Comparison of ENCODE assay signal across 11 mouse cellular contexts in genomic region chr2:13357885-13358552, GRCm38 (mm10).
DNase-seq lines count a peak whose midpoint lies in the region; ATAC-seq and TF ChIP-seq lines count a peak whose summit lies in the region.
"Had no signal": no experiment of that assay in that cellular context is flagged by ENCODE, and none has a peak within 500 bp of the region (broad histone marks: within the 10 kb centered on the region; RNA-seq: fewer than 3 reads in every experiment).

No protein-coding gene starts in this region.

- no peak overlapping the region for H3K9ac ChIP-seq in embryonic facial prominence, embryonic 13.5 days
- H3K9ac ChIP-seq in lung, embryonic 15.5 days: no peak overlapping the region
- no peak overlapping the region for H3K9ac ChIP-seq in stomach, postnatal 0 days (ENCODE audit: low read length)
- no peak overlapping the region for H3K9ac ChIP-seq in liver, postnatal 0 days (replicated peaks)
- H3K9ac ChIP-seq: heart, embryonic 15.5 days had no signal

- DNase-seq in embryonic facial prominence, embryonic 10.5 days (ENCODE audit: low spot score): no peak
- peak; percentile 19 to 33 for DNase-seq in lung, adult 18-20 months
- DNase-seq in lung, adult 2 months: no peak
- DNase-seq in stomach, postnatal 0 days (ENCODE audit: low spot score): peak; percentile 17
- no peak for DNase-seq in right cerebral cortex, postnatal 4 days
- no peak for DNase-seq in liver, postnatal 0 days
- DNase-seq: cerebellum, adult 8-10 months; kidney, postnatal 14 days had no signal

- no peak for TF ChIP-seq CTCF in lung, adult 2 months (IDR thresholded peaks at IDR 0.05; ENCODE audit: insufficient read depth, low read length)
- TF ChIP-seq CTCF in stomach, postnatal 0 days (IDR thresholded peaks at IDR 0.05; ENCODE audit: low read depth): no peak
- TF ChIP-seq CTCF in liver, postnatal 0 days (IDR thresholded peaks at IDR 0.05; ENCODE audit: low read depth): no peak

- no peak overlapping the region for H3K4me2 ChIP-seq in embryonic facial prominence, embryonic 13.5 days
- H3K4me2 ChIP-seq in lung, embryonic 15.5 days: no peak overlapping the region
- H3K4me2 ChIP-seq in stomach, postnatal 0 days (replicated peaks; ENCODE audit: low read depth): no peak overlapping the region
- H3K4me2 ChIP-seq in liver, postnatal 0 days (ENCODE audit: low read depth, low read length): no peak overlapping the region
- H3K4me2 ChIP-seq: heart, embryonic 15.5 days had no signal

- no peak overlapping the region for H3K4me3 ChIP-seq in embryonic facial prominence, embryonic 13.5 days
- H3K4me3 ChIP-seq in embryonic facial prominence, embryonic 10.5 days: no peak overlapping the region
- no peak overlapping the region for H3K4me3 ChIP-seq in lung, adult 2 months (replicated peaks; ENCODE audit: extremely low read depth, low read depth, low read length)
- H3K4me3 ChIP-seq in lung, embryonic 15.5 days: no peak overlapping the region
- no peak overlapping the region for H3K4me3 ChIP-seq in stomach, postnatal 0 days (ENCODE audit: low read depth, low read length)
- H3K4me3 ChIP-seq in liver, postnatal 0 days (ENCODE audit: low read depth, low read length): no peak overlapping the region
- H3K4me3 ChIP-seq: heart, embryonic 15.5 days had no signal

- H3K9me3 ChIP-seq in embryonic facial prominence, embryonic 13.5 days: no peaks in the 10 kb centered on the region
- H3K9me3 ChIP-seq in embryonic facial prominence, embryonic 10.5 days: no peaks in the 10 kb centered on the region
- no peaks in the 10 kb centered on the region for H3K9me3 ChIP-seq in lung, embryonic 15.5 days
- no peaks in the 10 kb centered on the region for H3K9me3 ChIP-seq in stomach, postnatal 0 days (ENCODE audit: control insufficient read depth, low read length)
- no peaks in the 10 kb centered on the region for H3K9me3 ChIP-seq in liver, postnatal 0 days (ENCODE audit: low read length)
- H3K9me3 ChIP-seq: heart, embryonic 15.5 days had no signal

- ATAC-seq in embryonic facial prominence, embryonic 13.5 days (ENCODE audit: insufficient number of reproducible peaks, insufficient read depth, low FRiP score, low TSS enrichment, low read depth): no peak
- ATAC-seq in lung, embryonic 15.5 days (ENCODE audit: borderline replicate concordance, extremely low read depth, low FRiP score, low TSS enrichment): peak; percentile 57; the same call in 1 of the 2 replicates
- no peak for ATAC-seq in stomach, postnatal 0 days (ENCODE audit: low FRiP score, low TSS enrichment)
- ATAC-seq in liver, postnatal 0 days: no peak

- WGBS in embryonic facial prominence, embryonic 13.5 days: 50% methylated on average over 7 of the region's 7 CpGs
- 78% methylated on average over 7 of the region's 7 CpGs for WGBS in embryonic facial prominence, embryonic 10.5 days
- 56% methylated on average over 7 of the region's 7 CpGs for WGBS in lung, adult 2 months
- 48% methylated on average over 7 of the region's 7 CpGs for WGBS in lung, embryonic 15.5 days
- 47% methylated on average over 7 of the region's 7 CpGs for WGBS in stomach, postnatal 0 days
- WGBS in liver, postnatal 0 days (ENCODE audit: insufficient replicate concordance): 59% methylated on average over 7 of the region's 7 CpGs

- H3K4me1 ChIP-seq in embryonic facial prominence, embryonic 13.5 days: peaks cover 10% of the 10 kb centered on the region
- H3K4me1 ChIP-seq in embryonic facial prominence, embryonic 10.5 days: no peaks in the 10 kb centered on the region
- H3K4me1 ChIP-seq in lung, adult 2 months (ENCODE audit: control insufficient read depth, insufficient read depth, low read length): peaks cover 2% of the 10 kb centered on the region; the same call in 1 of the 2 replicates
- peaks cover 12% of the 10 kb centered on the region for H3K4me1 ChIP-seq in lung, embryonic 15.5 days
- no peaks in the 10 kb centered on the region for H3K4me1 ChIP-seq in stomach, postnatal 0 days (replicated peaks; ENCODE audit: control insufficient read depth, insufficient read depth)
- H3K4me1 ChIP-seq in liver, postnatal 0 days (ENCODE audit: insufficient read depth): no peaks in the 10 kb centered on the region
- H3K4me1 ChIP-seq: heart, embryonic 15.5 days had no signal

- no peaks in the 10 kb centered on the region for H3K36me3 ChIP-seq in embryonic facial prominence, embryonic 13.5 days
- H3K36me3 ChIP-seq in embryonic facial prominence, embryonic 10.5 days (replicated peaks): no peaks in the 10 kb centered on the region
- no peaks in the 10 kb centered on the region for H3K36me3 ChIP-seq in lung, embryonic 15.5 days
- H3K36me3 ChIP-seq in stomach, postnatal 0 days (ENCODE audit: control insufficient read depth, insufficient read depth, low read length): no peaks in the 10 kb centered on the region
- no peaks in the 10 kb centered on the region for H3K36me3 ChIP-seq in liver, postnatal 0 days (replicated peaks; ENCODE audit: insufficient read depth, low read length)
- H3K36me3 ChIP-seq: heart, embryonic 15.5 days had no signal

- no peak for TF ChIP-seq POLR2A in lung, adult 2 months (IDR thresholded peaks at IDR 0.05; ENCODE audit: borderline replicate concordance, extremely low read depth, low read depth, low read length)

- 0 out of 2 replicates have a peak overlapping the region, but pooled peaks have one; percentile 19 for H3K27ac ChIP-seq in embryonic facial prominence, embryonic 13.5 days
- no peak overlapping the region for H3K27ac ChIP-seq in embryonic facial prominence, embryonic 10.5 days (replicated peaks)
- no peak overlapping the region for H3K27ac ChIP-seq in lung, embryonic 15.5 days
- H3K27ac ChIP-seq in stomach, postnatal 0 days (replicated peaks): no peak overlapping the region
- no peak overlapping the region for H3K27ac ChIP-seq in liver, postnatal 0 days (ENCODE audit: low read depth)
- H3K27ac ChIP-seq: heart, embryonic 15.5 days had no signal

- no peak for TF ChIP-seq EP300 in stomach, postnatal 0 days (optimal IDR thresholded peaks at IDR 0.05)
- TF ChIP-seq EP300 in liver, postnatal 0 days (IDR thresholded peaks at IDR 0.05; ENCODE audit: low read depth): no peak

- H3K27me3 ChIP-seq in embryonic facial prominence, embryonic 13.5 days: no peaks in the 10 kb centered on the region
- no peaks in the 10 kb centered on the region for H3K27me3 ChIP-seq in embryonic facial prominence, embryonic 10.5 days (replicated peaks; ENCODE audit: low read depth, poor library complexity, severe bottlenecking)
- no peaks in the 10 kb centered on the region for H3K27me3 ChIP-seq in lung, embryonic 15.5 days
- no peaks in the 10 kb centered on the region for H3K27me3 ChIP-seq in stomach, postnatal 0 days (ENCODE audit: control insufficient read depth, insufficient read depth, low read length)
- no peaks in the 10 kb centered on the region for H3K27me3 ChIP-seq in liver, postnatal 0 days (ENCODE audit: insufficient read depth, low read length)
- H3K27me3 ChIP-seq: heart, embryonic 15.5 days had no signal

Comparison
In these comparisons a context has a peak if more than half of its experiments do, and no peak if none do; other contexts are left out.
1. DNase-seq: peak in lung, adult 18-20 months (2 of 2) and stomach, postnatal 0 days (single experiment); none in embryonic facial prominence, embryonic 10.5 days (single experiment), lung, adult 2 months (single experiment), right cerebral cortex, postnatal 4 days (single experiment) and liver, postnatal 0 days (single experiment).